Mouse (Mus musculus): ENCODE results near the gene Gm2310.

DNA sequence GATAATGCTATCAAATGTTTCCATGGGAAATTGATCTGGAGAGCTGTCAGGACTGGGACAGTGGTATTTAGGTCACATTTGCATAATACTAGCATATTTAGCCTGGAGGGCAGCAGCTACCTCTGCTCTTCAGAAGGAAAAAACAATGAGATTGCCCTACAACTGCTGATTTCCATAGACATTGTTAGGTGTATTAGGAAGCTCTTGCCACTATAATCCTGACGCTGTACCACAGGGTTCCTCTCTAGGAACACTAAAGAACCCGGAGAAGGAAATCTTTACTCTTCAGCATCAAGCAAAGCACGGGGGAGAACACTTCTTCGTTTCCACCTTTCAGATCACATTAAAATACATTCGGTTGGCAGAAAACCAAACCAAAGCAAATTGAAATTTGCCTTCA, 11.4 kb upstream of the Gm2310 start:
- TF ChIP-seq POLR2AphosphoS2 (IDR thresholded peaks at IDR 0.05; ENCODE audit: low read depth, low read length): no peak
- TF ChIP-seq TBP (conservative IDR thresholded peaks at IDR 0.05; ENCODE audit: low read depth, low read length): no peak
- no peak for TF ChIP-seq POLR2A (IDR thresholded peaks at IDR 0.05; ENCODE audit: low read depth, low read length)
- TF ChIP-seq CTCF (conservative IDR thresholded peaks at IDR 0.05 in 1 of 2, IDR thresholded peaks at IDR 0.05 in 1 of 2; ENCODE audit: low read depth in 2 of 2, low read length in 2 of 2): no peak
- TF ChIP-seq MXI1 (IDR thresholded peaks at IDR 0.05; ENCODE audit: low read depth, low read length): no peak
- TF ChIP-seq ELF1 (IDR thresholded peaks at IDR 0.05; ENCODE audit: low read depth, low read length): no peak
- TF ChIP-seq TCF12 (IDR thresholded peaks at IDR 0.05; ENCODE audit: low read depth, low read length): no peak
- TF ChIP-seq ZC3H11A (IDR thresholded peaks at IDR 0.05; ENCODE audit: low read depth, low read length): no peak
- no peak for TF ChIP-seq NRF1 (IDR thresholded peaks at IDR 0.05; ENCODE audit: low read depth, low read length)
- no peak for TF ChIP-seq JUND (conservative IDR thresholded peaks at IDR 0.05; ENCODE audit: low read depth, low read length)
- TF ChIP-seq EP300 (IDR thresholded peaks at IDR 0.05; ENCODE audit: low read length): no peak
- no peak for TF ChIP-seq CHD1 (IDR thresholded peaks at IDR 0.05; ENCODE audit: low read depth, low read length)
- no peak for TF ChIP-seq HCFC1 (IDR thresholded peaks at IDR 0.05; ENCODE audit: low read depth, low read length)
